Mouse (Mus musculus): ENCODE results near the gene Ppp3ca. TPM values are rescaled to one million over a fixed set of nuclear protein-coding genes. Genes with fewer than 3 reads are reported as not detected.

The Ppp3ca gene
- 82.4 and 82.8 TPM in 2 replicates for polyA plus RNA-seq (2015; fragmentation: Nextera tagmentation; extraction: Ambion mirVana)

DNA sequence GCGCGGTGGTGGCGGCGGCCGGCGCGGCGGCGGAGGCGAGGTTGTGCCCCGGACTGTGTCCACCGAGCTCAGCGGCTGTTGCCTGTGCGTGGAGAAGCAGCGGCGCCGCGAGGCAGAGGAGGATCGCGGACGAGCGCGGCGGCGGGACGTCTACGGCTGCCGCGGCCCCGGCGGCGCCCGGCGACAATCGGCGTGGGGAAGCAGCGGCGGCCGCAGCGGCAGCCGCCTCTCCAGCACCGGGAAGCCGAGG lies at the start of gene Ppp3ca:
Gene Ppp3ca (plus strand): TSS at position 15 of the 250 bp plus-strand sequence.
- H3K9ac ChIP-seq, result peak within 1 kb of the TSS; percentile 92
- H3K27ac ChIP-seq, result peak within 1 kb of the TSS; percentile 95
- H3K4me2 ChIP-seq, result peak within 1 kb of the TSS; percentile 77
- no peaks in the 10 kb centered on the region for H3K36me3 ChIP-seq (ENCODE audit: poor library complexity, severe bottlenecking)
- H3K4me3 ChIP-seq, result peak within 1 kb of the TSS; percentile 93
- 0% methylated on average over 5 of the region's 43 CpGs for WGBS
- H3K4me1 ChIP-seq, result peaks cover 32% of the 10 kb centered on the region
- ATAC-seq, result peak; percentile 60
- H3K9me3 ChIP-seq (replicated peaks), result no peaks in the 10 kb centered on the region
- no peaks in the 10 kb centered on the region for H3K27me3 ChIP-seq

DNA sequence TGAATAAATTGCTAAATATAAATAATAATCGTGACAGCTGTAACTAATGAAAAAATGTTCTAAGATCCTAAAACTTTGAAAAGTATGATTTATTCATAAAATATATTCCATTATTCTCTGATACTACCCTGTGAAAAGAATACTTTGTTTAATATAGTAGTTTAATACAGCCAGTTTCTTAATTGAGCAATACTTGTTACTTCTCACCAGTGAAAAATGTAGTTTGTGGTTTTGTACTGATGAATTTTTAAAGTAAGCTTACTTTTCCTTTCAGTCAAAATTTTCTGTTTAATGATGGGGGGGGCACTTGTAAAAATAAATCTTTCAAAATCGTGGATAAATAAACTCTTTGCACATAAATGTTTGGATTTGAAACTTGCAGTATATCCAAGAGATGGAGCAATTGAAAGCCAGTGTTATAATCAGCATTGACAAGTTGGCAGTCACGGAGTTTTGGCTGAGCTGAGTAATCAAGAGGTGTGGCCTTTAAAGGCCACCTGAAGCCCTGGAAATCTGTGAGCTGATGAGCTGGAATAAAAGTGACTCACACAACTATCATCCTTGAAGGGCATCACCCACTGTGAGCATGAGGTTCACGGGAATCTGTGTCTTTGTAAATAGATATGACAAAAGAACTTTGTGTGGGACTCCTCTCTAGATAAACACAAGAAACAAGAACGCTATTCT lies 29.2 kb upstream of the Ppp3ca start:
- no peaks in the 10 kb centered on the region for H3K27me3 ChIP-seq
- no peaks in the 10 kb centered on the region for H3K4me1 ChIP-seq
- no peaks in the 10 kb centered on the region for H3K9me3 ChIP-seq (replicated peaks)
- H3K36me3 ChIP-seq (ENCODE audit: poor library complexity, severe bottlenecking), result no peaks in the 10 kb centered on the region
- no peak overlapping the region for H3K9ac ChIP-seq
- no peak overlapping the region for H3K27ac ChIP-seq
- H3K4me2 ChIP-seq, result no peak overlapping the region
- no peak overlapping the region for H3K4me3 ChIP-seq
- no peak for ATAC-seq
- 82% methylated on average over 5 of the region's 5 CpGs for WGBS

DNA sequence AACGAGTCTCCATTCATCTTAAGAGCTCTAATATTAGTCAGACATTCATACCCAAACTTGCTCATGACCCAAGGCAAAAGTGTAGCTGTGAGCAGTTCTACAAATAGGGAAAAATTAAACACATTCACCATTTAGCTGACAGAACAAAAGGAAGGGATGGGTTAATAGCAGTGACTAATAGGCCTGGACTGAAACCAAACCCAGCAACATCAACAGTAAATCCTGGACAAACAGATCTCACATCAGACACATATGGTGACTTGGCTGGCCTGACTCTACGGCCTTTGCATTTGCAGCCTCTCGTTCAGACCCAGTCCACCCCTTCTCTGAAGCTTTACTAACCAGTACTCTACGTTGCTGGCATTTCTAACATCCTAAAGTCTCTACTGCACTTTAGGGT lies 19.0 kb upstream of the Ppp3ca start:
- Histone ChIP-seq H3K4me3 (no peak overlapping the region), H3K36me3 (ENCODE audit: poor library complexity, severe bottlenecking) (no peaks in the 10 kb centered on the region), H3K9ac (no peak overlapping the region), H3K27me3 (no peaks in the 10 kb centered on the region), H3K4me2 (no peak overlapping the region), H3K9me3 (replicated peaks) (no peaks in the 10 kb centered on the region), H3K4me1 (no peaks in the 10 kb centered on the region), H3K27ac (no peak overlapping the region)
- WGBS, result 76% methylated on average over 4 of the region's 4 CpGs
- no peak for ATAC-seq

DNA sequence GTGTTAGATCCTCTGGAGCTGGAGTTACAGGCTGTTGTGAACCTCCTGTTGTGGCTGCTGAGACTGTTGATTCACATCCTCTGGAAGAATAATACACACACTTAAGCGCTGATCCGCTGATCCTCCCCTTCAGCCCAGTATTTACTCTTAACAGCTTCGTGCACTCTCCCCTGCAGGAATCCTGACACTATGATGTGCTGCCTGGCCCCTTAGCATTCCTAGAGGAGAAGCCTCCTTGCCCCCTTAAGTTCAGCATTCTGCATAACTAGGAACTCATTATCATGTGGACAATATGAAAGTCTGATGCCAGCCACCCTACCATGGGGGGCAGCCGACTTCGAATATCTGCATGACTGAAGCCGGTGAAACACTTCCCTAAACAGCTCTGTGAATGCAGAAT lies 18.4 kb upstream of the Ppp3ca start:
- Histone ChIP-seq H3K4me3 (no peak overlapping the region), H3K9ac (no peak overlapping the region), H3K4me2 (no peak overlapping the region), H3K4me1 (no peaks in the 10 kb centered on the region), H3K27ac (no peak overlapping the region), H3K36me3 (ENCODE audit: poor library complexity, severe bottlenecking) (no peaks in the 10 kb centered on the region), H3K27me3 (no peaks in the 10 kb centered on the region), H3K9me3 (replicated peaks) (no peaks in the 10 kb centered on the region)
- WGBS, result 20% methylated on average over 6 of the region's 6 CpGs
- no peak for ATAC-seq

DNA sequence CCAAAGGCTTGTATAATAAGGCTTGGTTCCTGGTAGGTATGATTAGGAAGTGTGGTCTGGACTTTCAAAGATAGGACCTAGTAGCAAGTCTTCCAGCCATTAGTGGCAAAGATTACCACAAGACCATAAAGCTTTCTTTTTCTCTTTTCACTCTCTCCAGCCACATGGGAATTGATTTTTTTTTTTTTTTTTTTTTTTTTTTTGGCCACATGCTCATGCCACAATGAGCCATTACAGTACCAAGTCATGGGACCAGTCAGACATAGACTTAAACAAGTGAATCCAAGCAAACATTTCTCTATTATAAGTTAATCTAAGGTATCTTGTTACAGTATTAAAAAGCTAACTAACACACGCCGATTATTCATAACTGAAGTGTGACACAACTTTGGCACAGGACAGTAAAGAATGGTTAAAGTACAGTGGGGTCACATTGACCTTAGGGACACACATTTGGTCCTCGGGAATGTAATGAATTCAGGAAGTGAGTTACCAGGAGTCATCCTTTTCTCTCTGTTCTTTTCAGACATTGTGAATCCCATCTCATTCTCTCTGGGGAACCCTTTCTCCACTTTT lies 13.4 kb upstream of the Ppp3ca start:
- no peak overlapping the region for H3K9ac ChIP-seq
- H3K27ac ChIP-seq, result no peak overlapping the region
- H3K4me3 ChIP-seq, result no peak overlapping the region
- 90% methylated on average over 3 of the region's 3 CpGs for WGBS
- H3K4me2 ChIP-seq, result no peak overlapping the region
- no peaks in the 10 kb centered on the region for H3K4me1 ChIP-seq
- H3K27me3 ChIP-seq, result no peaks in the 10 kb centered on the region
- H3K36me3 ChIP-seq (ENCODE audit: poor library complexity, severe bottlenecking), result no peaks in the 10 kb centered on the region
- no peaks in the 10 kb centered on the region for H3K9me3 ChIP-seq (replicated peaks)
- no peak for ATAC-seq

DNA sequence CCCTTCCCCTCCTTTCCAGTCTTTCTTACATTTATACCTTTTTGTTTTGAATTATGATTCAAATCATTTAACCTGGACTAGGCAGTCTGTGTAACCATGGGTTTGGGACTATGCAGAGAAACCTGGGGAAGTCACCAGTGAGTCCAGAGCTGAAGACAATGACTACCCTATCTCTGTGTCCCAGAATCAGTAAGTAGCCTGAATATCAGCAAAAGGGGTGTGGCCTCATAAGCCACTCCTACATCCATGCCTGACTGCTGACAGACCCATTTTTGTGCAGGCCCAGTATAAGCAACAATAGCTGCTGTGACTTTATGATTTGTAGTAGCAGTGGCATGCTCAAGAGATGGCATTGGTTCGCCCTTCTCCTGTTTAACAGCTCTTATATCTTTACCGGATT lies 11.2 kb upstream of the Ppp3ca start:
- H3K9me3 ChIP-seq (replicated peaks), result no peaks in the 10 kb centered on the region
- H3K4me3 ChIP-seq, result no peak overlapping the region
- 92% methylated on average over 2 of the region's 2 CpGs for WGBS
- no peak overlapping the region for H3K27ac ChIP-seq
- H3K27me3 ChIP-seq, result no peaks in the 10 kb centered on the region
- no peaks in the 10 kb centered on the region for H3K36me3 ChIP-seq (ENCODE audit: poor library complexity, severe bottlenecking)
- no peak for ATAC-seq
- H3K4me1 ChIP-seq, result no peaks in the 10 kb centered on the region
- H3K4me2 ChIP-seq, result no peak overlapping the region
- H3K9ac ChIP-seq, result no peak overlapping the region

DNA sequence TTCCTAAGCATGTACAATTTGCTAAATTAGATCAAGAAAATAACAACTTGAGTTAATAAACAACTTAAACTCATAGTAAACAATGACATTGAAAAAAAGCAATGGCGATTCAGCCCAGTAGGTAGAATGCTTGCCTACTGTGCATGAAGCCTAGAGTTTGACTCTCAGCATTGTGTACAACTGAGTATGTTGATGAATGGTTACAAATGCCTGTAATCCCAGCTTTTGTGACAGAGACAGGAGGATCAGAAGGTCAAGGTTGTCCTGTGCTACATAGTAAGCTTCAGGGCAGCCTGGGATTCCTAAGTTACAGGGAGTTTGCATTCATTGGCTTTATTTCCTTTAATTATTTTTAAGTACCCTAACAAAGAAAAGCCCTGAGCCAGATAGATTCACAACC lies 4.8 kb upstream of the Ppp3ca start:
- Histone ChIP-seq H3K9me3 (replicated peaks) (no peaks in the 10 kb centered on the region), H3K4me1 (peaks cover 6% of the 10 kb centered on the region; the same call in 1 of the 2 replicates), H3K9ac (no peak overlapping the region), H3K27me3 (no peaks in the 10 kb centered on the region), H3K27ac (no peak overlapping the region), H3K36me3 (ENCODE audit: poor library complexity, severe bottlenecking) (no peaks in the 10 kb centered on the region), H3K4me2 (no peak overlapping the region), H3K4me3 (no peak overlapping the region)
- 71% methylated on average over 1 of the region's 1 CpGs for WGBS
- ATAC-seq, result no peak

DNA sequence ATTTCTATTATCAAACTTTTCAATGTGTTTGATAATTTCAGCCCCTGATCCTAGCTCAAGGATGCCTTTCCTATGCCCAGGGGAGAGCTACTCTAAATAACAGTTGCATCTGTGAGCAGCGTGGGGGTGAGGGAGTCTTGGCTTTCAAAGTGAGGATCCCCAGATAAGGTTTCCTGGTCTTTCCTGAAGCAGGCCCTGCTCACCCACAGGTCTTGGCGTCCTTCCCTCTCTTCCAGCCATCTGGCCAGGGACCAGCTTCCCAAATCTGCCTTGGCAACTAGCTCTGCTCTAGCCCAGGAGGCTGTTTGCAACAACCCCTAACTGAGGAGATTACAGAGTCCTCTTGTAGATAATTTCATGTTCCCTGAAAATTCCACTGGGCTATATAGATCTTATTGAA lies 1.9 kb upstream of the Ppp3ca start:
- no peak overlapping the region for H3K4me2 ChIP-seq
- H3K9me3 ChIP-seq (replicated peaks), result no peaks in the 10 kb centered on the region
- no peak overlapping the region for H3K4me3 ChIP-seq
- no peaks in the 10 kb centered on the region for H3K27me3 ChIP-seq
- no peak overlapping the region for H3K9ac ChIP-seq
- no peaks in the 10 kb centered on the region for H3K36me3 ChIP-seq (ENCODE audit: poor library complexity, severe bottlenecking)
- no peak for ATAC-seq
- WGBS, result 68% methylated on average over 2 of the region's 2 CpGs
- H3K4me1 ChIP-seq, result peaks cover 20% of the 10 kb centered on the region
- no peak overlapping the region for H3K27ac ChIP-seq

DNA sequence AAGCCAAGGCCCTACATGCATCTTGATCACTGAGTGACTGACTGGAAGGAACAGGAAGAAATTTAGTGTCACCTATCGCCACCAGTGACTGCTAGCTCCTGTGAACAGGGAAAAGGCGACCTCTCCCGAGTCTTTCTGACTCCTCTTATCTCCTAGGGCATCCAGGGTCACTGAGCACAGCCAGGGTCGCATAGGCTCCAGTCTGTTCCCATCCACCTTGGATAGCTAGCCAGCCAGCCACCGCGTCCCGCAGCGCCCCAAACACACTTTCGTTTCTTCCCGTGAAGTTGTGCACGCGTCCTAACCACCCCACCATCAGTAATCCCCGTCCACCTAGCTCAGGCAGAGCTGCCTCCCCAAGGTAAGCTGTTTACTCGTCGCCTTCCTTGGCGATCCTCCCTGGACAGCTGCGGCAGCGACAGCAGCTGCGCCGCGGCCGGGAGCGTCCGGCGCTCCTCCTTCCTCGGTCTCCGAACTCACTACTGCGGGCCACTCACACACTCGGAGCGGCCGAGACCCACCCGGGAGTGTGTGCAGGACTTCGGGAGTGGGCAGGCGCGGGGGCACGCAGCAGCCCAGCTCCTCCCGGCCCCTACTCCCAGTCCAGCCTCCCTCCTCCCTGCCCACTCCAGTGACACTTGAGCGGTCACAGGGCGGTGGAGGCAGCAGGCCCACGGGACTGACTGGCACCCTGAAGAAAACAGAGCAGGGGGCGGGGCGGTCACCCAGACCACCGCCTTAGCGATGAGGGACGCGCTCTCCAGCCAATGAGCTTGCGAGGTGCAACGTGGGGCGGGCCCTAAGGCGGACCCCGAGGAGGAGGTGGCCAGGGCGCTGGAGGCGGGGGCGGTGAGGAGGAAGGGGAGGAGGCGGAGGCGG lies 454 bp upstream of the Ppp3ca start:
- Histone ChIP-seq H3K9me3 (replicated peaks) (no peaks in the 10 kb centered on the region), H3K4me3 (peak overlapping the region; percentile 93), H3K9ac (peak overlapping the region; percentile 92), H3K36me3 (ENCODE audit: poor library complexity, severe bottlenecking) (no peaks in the 10 kb centered on the region), H3K27ac (peak overlapping the region; percentile 95), H3K4me2 (peak overlapping the region; percentile 67), H3K4me1 (peaks cover 30% of the 10 kb centered on the region), H3K27me3 (no peaks in the 10 kb centered on the region)
- WGBS, result under 1% methylated on average over 53 of the region's 56 CpGs
- ATAC-seq, result peak; percentile 97

DNA sequence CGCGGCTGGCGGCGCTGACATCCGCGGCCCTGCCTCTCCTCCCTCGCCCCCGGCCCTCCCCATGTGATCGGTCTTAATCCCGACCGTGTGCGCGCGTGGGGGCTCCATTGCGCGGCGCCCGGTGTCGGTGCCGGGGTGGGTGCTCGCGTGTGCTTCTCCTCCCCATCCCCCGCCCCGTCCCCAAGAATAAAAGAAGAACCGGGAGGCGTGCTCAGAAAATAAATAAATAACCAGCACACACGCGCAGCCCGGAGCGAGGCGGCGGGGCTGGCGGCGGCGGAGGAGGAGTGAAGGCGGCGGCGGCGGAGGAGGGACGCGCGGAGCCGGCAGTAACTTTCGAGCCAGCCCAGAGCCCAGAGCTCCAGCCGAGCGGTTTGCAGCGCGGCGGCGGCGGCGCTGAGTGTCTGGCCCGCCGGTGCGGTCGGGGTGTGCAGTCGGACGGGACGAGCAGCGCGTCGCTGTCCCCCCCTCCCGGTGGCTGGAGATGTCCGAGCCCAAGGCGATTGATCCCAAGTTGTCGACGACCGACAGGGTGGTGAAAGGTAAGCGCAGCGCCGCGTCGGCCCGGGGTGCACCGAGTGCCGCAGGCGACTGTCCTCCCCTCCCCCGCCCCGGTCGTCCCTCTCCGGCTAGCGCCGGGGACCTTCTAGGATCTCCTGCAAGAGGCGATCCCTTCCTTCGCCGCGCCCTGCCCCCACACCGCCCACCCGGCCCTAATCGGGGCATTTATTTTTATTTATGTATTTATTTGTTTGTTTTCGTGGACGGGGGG lies 622 bp downstream of the Ppp3ca start:
- Histone ChIP-seq H3K27me3 (no peaks in the 10 kb centered on the region), H3K9me3 (replicated peaks) (no peaks in the 10 kb centered on the region), H3K9ac (peak overlapping the region; percentile 92), H3K36me3 (ENCODE audit: poor library complexity, severe bottlenecking) (no peaks in the 10 kb centered on the region), H3K27ac (peak overlapping the region; percentile 95), H3K4me3 (peak overlapping the region; percentile 93), H3K4me2 (peak overlapping the region; percentile 77), H3K4me1 (peaks cover 32% of the 10 kb centered on the region)
- ATAC-seq, result peak; percentile 52
- 1% methylated on average over 75 of the region's 92 CpGs for WGBS

DNA sequence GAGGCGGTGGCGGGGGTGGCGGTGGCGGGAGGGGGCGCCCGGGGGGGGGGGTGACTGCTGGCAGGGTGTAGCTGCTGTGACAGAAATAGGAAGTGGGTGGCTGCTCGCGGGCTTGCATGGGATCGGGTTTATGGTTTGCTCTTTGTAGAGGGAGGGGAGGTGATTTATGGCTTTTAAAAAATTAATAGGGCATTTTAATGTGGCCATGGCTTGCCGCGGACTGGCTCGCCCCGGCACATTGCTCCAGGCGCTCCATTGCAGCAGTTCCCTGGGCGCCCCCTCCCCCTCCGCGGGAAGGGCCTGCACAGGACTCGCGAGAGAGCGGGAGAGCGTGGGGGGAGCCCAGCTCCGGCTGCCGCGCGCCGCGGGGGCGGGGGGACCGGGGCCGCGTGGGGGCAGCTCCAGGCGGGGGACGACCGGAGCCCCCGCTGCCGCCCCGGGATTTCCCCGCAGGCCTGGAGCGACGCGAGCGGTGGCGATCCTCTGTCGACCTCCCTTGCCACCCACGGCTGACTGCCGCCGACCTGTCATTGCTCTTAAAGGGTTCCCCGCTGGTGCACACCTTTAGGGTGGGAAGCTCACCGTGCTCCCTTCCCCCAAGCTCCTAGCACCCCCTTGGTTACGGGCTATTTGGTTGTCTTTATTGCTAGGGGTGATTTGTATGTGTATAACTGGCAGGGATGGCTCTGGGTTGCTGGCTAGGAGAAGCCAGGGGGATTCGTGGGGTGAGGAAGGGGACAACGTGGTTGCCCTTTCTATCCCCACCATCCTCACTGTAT lies 1.4 kb downstream of the Ppp3ca start:
- WGBS, result 0% methylated on average over 34 of the region's 52 CpGs
- Histone ChIP-seq H3K9ac (peak overlapping the region; percentile 92), H3K27ac (peak overlapping the region; percentile 95), H3K9me3 (replicated peaks) (no peaks in the 10 kb centered on the region), H3K4me2 (peak overlapping the region; percentile 77), H3K4me1 (peaks cover 37% of the 10 kb centered on the region), H3K27me3 (no peaks in the 10 kb centered on the region), H3K36me3 (ENCODE audit: poor library complexity, severe bottlenecking) (no peaks in the 10 kb centered on the region), H3K4me3 (peak overlapping the region; percentile 93)
- peak; percentile 34 for ATAC-seq

Measured in forebrain, embryonic 13.5 days (tissue).